ENCODE assay signal across 8 mouse cellular contexts in genomic region chr16:94789958-94790357, GRCm38 (mm10).
DNase-seq lines count a peak whose midpoint lies in the region; ATAC-seq lines count a peak whose summit lies in the region.

No protein-coding gene starts in this region.

- peak; percentile 16 for DNase-seq in CD4-positive helper T cell, adult 2 months (ENCODE audit: low read depth, low spot score)
- peak; percentile 28 to 58 for DNase-seq in adrenal gland, postnatal 36 days
- DNase-seq in forelimb bud, embryonic 11.5 days (ENCODE audit: low read depth, low spot score) = peak; percentile 34
- DNase-seq in urinary bladder, postnatal 36 days (ENCODE audit: low spot score in 2 of 2) = no peak
- no peak for DNase-seq in kidney, postnatal 14 days
- DNase-seq in kidney, adult 11 months = no peak

- no peak overlapping the region for H3K27ac ChIP-seq in hindbrain, embryonic 16.5 days (ENCODE audit: low read depth, low read length)
- H3K27ac ChIP-seq in hindbrain, embryonic 12.5 days = no peak overlapping the region

- H3K36me3 ChIP-seq in hindbrain, embryonic 16.5 days (ENCODE audit: control insufficient read depth, insufficient read depth, low read length) = no peaks in the 10 kb centered on the region
- no peaks in the 10 kb centered on the region for H3K36me3 ChIP-seq in hindbrain, embryonic 12.5 days

- H3K27me3 ChIP-seq in hindbrain, embryonic 16.5 days (replicated peaks; ENCODE audit: control insufficient read depth, insufficient read depth, low read length) = no peaks in the 10 kb centered on the region
- peaks cover 22% of the 10 kb centered on the region for H3K27me3 ChIP-seq in hindbrain, embryonic 12.5 days

- no peaks in the 10 kb centered on the region for H3K4me1 ChIP-seq in hindbrain, embryonic 16.5 days (ENCODE audit: control insufficient read depth, insufficient read depth, low read depth, low read length)
- no peaks in the 10 kb centered on the region for H3K4me1 ChIP-seq in hindbrain, embryonic 12.5 days

- H3K9me3 ChIP-seq in hindbrain, embryonic 16.5 days (ENCODE audit: control insufficient read depth, low read length) = no peaks in the 10 kb centered on the region
- H3K9me3 ChIP-seq in hindbrain, embryonic 12.5 days (replicated peaks) = no peaks in the 10 kb centered on the region; the same call in 1 of the 2 replicates

- 20% methylated on average over 6 of the region's 6 CpGs for WGBS in hindbrain, embryonic 16.5 days
- WGBS in hindbrain, embryonic 12.5 days = 21% methylated on average over 6 of the region's 6 CpGs

- ATAC-seq in hindbrain, embryonic 16.5 days = peak; percentile 58; the same call in 1 of the 2 replicates
- no peak for ATAC-seq in hindbrain, embryonic 12.5 days (ENCODE audit: low FRiP score)

- H3K9ac ChIP-seq in hindbrain, embryonic 16.5 days (ENCODE audit: low read depth, low read length) = no peak overlapping the region
- H3K9ac ChIP-seq in hindbrain, embryonic 12.5 days = no peak overlapping the region

- no peak overlapping the region for H3K4me2 ChIP-seq in hindbrain, embryonic 16.5 days (ENCODE audit: low read length)
- H3K4me2 ChIP-seq in hindbrain, embryonic 12.5 days (replicated peaks) = no peak overlapping the region

- H3K4me3 ChIP-seq in hindbrain, embryonic 16.5 days (ENCODE audit: low read length) = no peak overlapping the region
- no peak overlapping the region for H3K4me3 ChIP-seq in hindbrain, embryonic 12.5 days

Comparison
In these comparisons a context has a peak if more than half of its experiments do, and no peak if none do; other contexts are left out.
1. DNase-seq: peak in CD4-positive helper T cell, adult 2 months (single experiment), adrenal gland, postnatal 36 days (2 of 2) and forelimb bud, embryonic 11.5 days (single experiment); none in urinary bladder, postnatal 36 days (0 of 2), kidney, postnatal 14 days (single experiment) and kidney, adult 11 months (single experiment).